Mouse (Mus musculus): ENCODE results near the gene Olfr545. TPM values are rescaled to one million over a fixed set of nuclear protein-coding genes. Genes with fewer than 3 reads are reported as not detected.
A peak's percentile ranks its signal among the peaks of the same experiment; 100 is the strongest.

Olfr545 gene
- polyA plus RNA-seq, 1 experiment from 2014 or later, result 0.17 TPM

GRCm38 (mm10) chr7:102467566-102467965 lies 31.8 kb downstream of the Olfr545 start:
- H3K4me3 ChIP-seq (replicated peaks; ENCODE audit: low read length), result no peak overlapping the region
- H3K36me3 ChIP-seq (ENCODE audit: control insufficient read depth, insufficient read depth, low read length), result peaks cover 35% of the 10 kb centered on the region
- no peaks in the 10 kb centered on the region for H3K27me3 ChIP-seq (ENCODE audit: control insufficient read depth, insufficient read depth, low read length)
- H3K9ac ChIP-seq (ENCODE audit: low read length), result no peak overlapping the region
- H3K4me1 ChIP-seq (ENCODE audit: control insufficient read depth, insufficient read depth, low read length), result no peaks in the 10 kb centered on the region
- H3K9me3 ChIP-seq (replicated peaks; ENCODE audit: control insufficient read depth, low read length), result no peaks in the 10 kb centered on the region
- ATAC-seq (ENCODE audit: insufficient read depth, low FRiP score), result no peak
- no peak overlapping the region for H3K27ac ChIP-seq (ENCODE audit: low read length)
- H3K4me2 ChIP-seq (ENCODE audit: low read depth, low read length), result no peak overlapping the region
- WGBS, result 85% methylated on average over 8 of the region's 8 CpGs

DNA sequence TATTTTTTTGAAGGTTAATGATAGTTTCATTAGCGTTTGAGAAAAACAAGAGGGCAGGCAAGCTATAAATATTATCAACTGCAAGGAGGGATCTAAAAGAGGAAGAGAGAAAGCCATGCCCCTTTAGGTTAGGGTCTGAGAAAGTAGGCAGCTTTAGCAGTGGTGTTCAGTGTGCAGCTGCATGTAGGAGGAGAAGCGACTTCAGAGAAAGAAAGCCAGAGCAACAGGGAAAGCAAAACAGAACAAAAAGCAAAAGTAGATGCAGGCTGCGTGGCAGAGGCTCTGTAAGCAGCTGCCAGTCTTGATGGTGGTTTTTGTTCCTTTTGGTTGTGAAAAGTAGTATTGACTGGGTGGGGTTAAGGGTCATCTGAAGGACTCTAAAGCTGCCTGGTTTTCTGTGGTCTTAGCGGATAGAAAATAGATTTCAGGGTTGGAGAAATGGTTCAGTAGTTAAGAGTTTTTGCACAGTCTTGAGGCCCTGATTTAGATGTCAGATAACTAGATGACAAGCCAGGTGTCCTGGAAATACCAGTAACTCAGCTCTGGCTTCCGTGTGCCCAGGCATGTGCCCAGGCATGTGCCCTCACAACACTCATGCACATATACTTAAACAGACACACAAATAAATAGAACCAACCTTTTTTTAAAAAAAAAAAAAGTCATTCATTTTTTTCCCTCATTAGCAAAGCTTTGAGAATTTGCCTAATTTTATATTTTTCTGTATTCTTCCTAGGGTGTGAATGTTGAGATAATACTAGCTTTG lies 40.6 kb downstream of the Olfr545 start:
- no peak overlapping the region for H3K9ac ChIP-seq (ENCODE audit: low read length)
- H3K36me3 ChIP-seq (ENCODE audit: control insufficient read depth, insufficient read depth, low read length), result peaks cover 30% of the 10 kb centered on the region
- H3K4me2 ChIP-seq (ENCODE audit: low read depth, low read length), result no peak overlapping the region
- no peaks in the 10 kb centered on the region for H3K4me1 ChIP-seq (ENCODE audit: control insufficient read depth, insufficient read depth, low read length)
- H3K27ac ChIP-seq (ENCODE audit: low read length), result no peak overlapping the region
- 87% methylated on average over 5 of the region's 5 CpGs for WGBS
- ATAC-seq (ENCODE audit: insufficient read depth, low FRiP score), result no peak
- H3K4me3 ChIP-seq (replicated peaks; ENCODE audit: low read length), result no peak overlapping the region
- H3K9me3 ChIP-seq (replicated peaks; ENCODE audit: control insufficient read depth, low read length), result no peaks in the 10 kb centered on the region
- no peaks in the 10 kb centered on the region for H3K27me3 ChIP-seq (ENCODE audit: control insufficient read depth, insufficient read depth, low read length)

GRCm38 (mm10) chr7:102446438-102446837 lies 52.9 kb downstream of the Olfr545 start:
- ATAC-seq (ENCODE audit: insufficient read depth, low FRiP score), result no peak
- Histone ChIP-seq H3K4me3 (replicated peaks; ENCODE audit: low read length) (no peak overlapping the region), H3K9me3 (replicated peaks; ENCODE audit: control insufficient read depth, low read length) (no peaks in the 10 kb centered on the region), H3K27ac (ENCODE audit: low read length) (no peak overlapping the region), H3K36me3 (ENCODE audit: control insufficient read depth, insufficient read depth, low read length) (peaks cover 23% of the 10 kb centered on the region), H3K27me3 (ENCODE audit: control insufficient read depth, insufficient read depth, low read length) (no peaks in the 10 kb centered on the region), H3K9ac (ENCODE audit: low read length) (no peak overlapping the region), H3K4me1 (ENCODE audit: control insufficient read depth, insufficient read depth, low read length) (peaks cover 8% of the 10 kb centered on the region), H3K4me2 (ENCODE audit: low read depth, low read length) (no peak overlapping the region)
- WGBS, result 89% methylated on average over 9 of the region's 9 CpGs

GRCm38 (mm10) chr7:102444301-102444700 lies 55.1 kb downstream of the Olfr545 start:
- no peak overlapping the region for H3K9ac ChIP-seq (ENCODE audit: low read length)
- no peak for ATAC-seq (ENCODE audit: insufficient read depth, low FRiP score)
- no peak overlapping the region for H3K4me3 ChIP-seq (replicated peaks; ENCODE audit: low read length)
- no peak overlapping the region for H3K27ac ChIP-seq (ENCODE audit: low read length)
- H3K4me2 ChIP-seq (ENCODE audit: low read depth, low read length), result peak overlapping the region; percentile 24; the same call in 1 of the 2 replicates
- H3K36me3 ChIP-seq (ENCODE audit: control insufficient read depth, insufficient read depth, low read length), result peaks cover 13% of the 10 kb centered on the region
- H3K4me1 ChIP-seq (ENCODE audit: control insufficient read depth, insufficient read depth, low read length), result peaks cover 11% of the 10 kb centered on the region
- H3K9me3 ChIP-seq (replicated peaks; ENCODE audit: control insufficient read depth, low read length), result no peaks in the 10 kb centered on the region
- 57% methylated on average over 2 of the region's 2 CpGs for WGBS
- H3K27me3 ChIP-seq (ENCODE audit: control insufficient read depth, insufficient read depth, low read length), result no peaks in the 10 kb centered on the region

DNA sequence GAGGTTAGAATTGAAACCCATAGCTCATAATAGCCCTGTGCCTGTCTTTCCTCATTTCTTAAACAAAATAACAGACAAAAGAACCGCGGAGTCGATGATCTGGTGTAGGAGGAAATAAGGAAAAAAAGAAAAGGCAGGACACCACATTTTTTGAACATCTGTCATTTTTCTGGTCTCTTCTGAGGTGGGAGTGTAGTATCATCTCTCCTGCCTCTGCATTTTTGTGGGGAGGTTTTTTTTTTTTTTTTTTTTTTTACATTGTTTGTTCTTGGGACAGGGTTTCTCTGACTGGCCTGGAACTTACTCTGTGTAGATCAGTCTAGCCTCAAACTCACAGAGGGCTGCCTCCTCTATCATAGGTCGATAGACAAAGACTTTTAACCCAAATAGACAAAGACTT lies 56.9 kb downstream of the Olfr545 start:
- peaks cover 9% of the 10 kb centered on the region for H3K36me3 ChIP-seq (ENCODE audit: control insufficient read depth, insufficient read depth, low read length)
- peak overlapping the region; percentile 92 for H3K9ac ChIP-seq (ENCODE audit: low read length)
- no peaks in the 10 kb centered on the region for H3K9me3 ChIP-seq (replicated peaks; ENCODE audit: control insufficient read depth, low read length)
- no peaks in the 10 kb centered on the region for H3K27me3 ChIP-seq (ENCODE audit: control insufficient read depth, insufficient read depth, low read length)
- no peak for ATAC-seq (ENCODE audit: insufficient read depth, low FRiP score)
- H3K4me2 ChIP-seq (ENCODE audit: low read depth, low read length), result peak overlapping the region; percentile 81
- WGBS, result 2% methylated on average over 4 of the region's 4 CpGs
- peaks cover 11% of the 10 kb centered on the region for H3K4me1 ChIP-seq (ENCODE audit: control insufficient read depth, insufficient read depth, low read length)
- H3K27ac ChIP-seq (ENCODE audit: low read length), result peak overlapping the region; percentile 86
- peak overlapping the region; percentile 90 for H3K4me3 ChIP-seq (replicated peaks; ENCODE audit: low read length)

GRCm38 (mm10) chr7:102441657-102442391 lies 57.5 kb downstream of the Olfr545 start, which contains the start of gene Rrm1:
Rrm1 (plus strand) TSS chr7:102441695.
- H3K9me3 ChIP-seq (replicated peaks; ENCODE audit: control insufficient read depth, low read length), result no peaks in the 10 kb centered on the region
- ATAC-seq (ENCODE audit: insufficient read depth, low FRiP score), result peak; percentile 99
- H3K36me3 ChIP-seq (ENCODE audit: control insufficient read depth, insufficient read depth, low read length), result peaks cover 4% of the 10 kb centered on the region
- H3K4me1 ChIP-seq (ENCODE audit: control insufficient read depth, insufficient read depth, low read length), result peaks cover 11% of the 10 kb centered on the region
- peak within 1 kb of the TSS; percentile 86 for H3K27ac ChIP-seq (ENCODE audit: low read length)
- H3K4me3 ChIP-seq (replicated peaks; ENCODE audit: low read length), result peak within 1 kb of the TSS; percentile 90
- H3K4me2 ChIP-seq (ENCODE audit: low read depth, low read length), result peak within 1 kb of the TSS; percentile 81
- under 1% methylated on average over 54 of the region's 56 CpGs for WGBS
- no peaks in the 10 kb centered on the region for H3K27me3 ChIP-seq (ENCODE audit: control insufficient read depth, insufficient read depth, low read length)
- H3K9ac ChIP-seq (ENCODE audit: low read length), result peak within 1 kb of the TSS; percentile 92

Other genes starting within 250 kb of the Olfr545 start
- 62.0 and 68.0 TPM in 2 replicates for gene Rhog, start 243.5 kb downstream of the Olfr545 start, polyA plus RNA-seq (2015; fragmentation: Nextera tagmentation; extraction: Ambion mirVana)
- 33.7 and 36.1 TPM in 2 replicates for gene Stim1, start 231.8 kb downstream of the Olfr545 start, polyA plus RNA-seq (2015; fragmentation: Nextera tagmentation; extraction: Ambion mirVana)
- 131 and 137 TPM in 2 replicates for gene Rrm1, start 57.9 kb downstream of the Olfr545 start, polyA plus RNA-seq (2015; fragmentation: Nextera tagmentation; extraction: Ambion mirVana)
- gene Olfr543, start 17.9 kb downstream of the Olfr545 start, polyA plus RNA-seq (2015; fragmentation: Nextera tagmentation; extraction: Ambion mirVana), result 0.30 and 0.54 TPM in 2 replicates
- 0.04 and 0.07 TPM in 2 replicates for gene Olfr544, start 11.3 kb downstream of the Olfr545 start, polyA plus RNA-seq (2015; fragmentation: Nextera tagmentation; extraction: Ambion mirVana)
- not detected in 2 replicates for gene Olfr547, start 35.2 kb upstream of the Olfr545 start, polyA plus RNA-seq (2015; fragmentation: Nextera tagmentation; extraction: Ambion mirVana)
- not detected in 2 replicates for gene Olfr548-ps1, start 41.3 kb upstream of the Olfr545 start, polyA plus RNA-seq (2015; fragmentation: Nextera tagmentation; extraction: Ambion mirVana)
- gene Olfr549, start 50.3 kb upstream of the Olfr545 start, polyA plus RNA-seq (2015; fragmentation: Nextera tagmentation; extraction: Ambion mirVana), result not detected in 2 replicates
- gene Trim21, start 65.9 kb upstream of the Olfr545 start, polyA plus RNA-seq (2015; fragmentation: Nextera tagmentation; extraction: Ambion mirVana), result 0.26 and 0.58 TPM in 2 replicates
- gene Olfr550, start 71.9 kb upstream of the Olfr545 start, polyA plus RNA-seq (2015; fragmentation: Nextera tagmentation; extraction: Ambion mirVana), result not detected in 2 replicates
- not detected in 2 replicates for gene Olfr551, start 92.3 kb upstream of the Olfr545 start, polyA plus RNA-seq (2015; fragmentation: Nextera tagmentation; extraction: Ambion mirVana)
- gene Olfr552, start 98.2 kb upstream of the Olfr545 start, polyA plus RNA-seq (2015; fragmentation: Nextera tagmentation; extraction: Ambion mirVana), result not detected in 2 replicates
- not detected in 2 replicates for gene Olfr553, start 118.6 kb upstream of the Olfr545 start, polyA plus RNA-seq (2015; fragmentation: Nextera tagmentation; extraction: Ambion mirVana)
- gene Olfr554, start 138.9 kb upstream of the Olfr545 start, polyA plus RNA-seq (2015; fragmentation: Nextera tagmentation; extraction: Ambion mirVana), result not detected in 2 replicates
- not detected in 2 replicates for gene Olfr555, start 159.2 kb upstream of the Olfr545 start, polyA plus RNA-seq (2015; fragmentation: Nextera tagmentation; extraction: Ambion mirVana)
- not detected in 2 replicates for gene Olfr556, start 165.3 kb upstream of the Olfr545 start, polyA plus RNA-seq (2015; fragmentation: Nextera tagmentation; extraction: Ambion mirVana)
- gene Trim68, start 187.8 kb upstream of the Olfr545 start, polyA plus RNA-seq (2015; fragmentation: Nextera tagmentation; extraction: Ambion mirVana), result 15.7 and 16.5 TPM in 2 replicates
- not detected in 2 replicates for gene Olfr557, start 196.3 kb upstream of the Olfr545 start, polyA plus RNA-seq (2015; fragmentation: Nextera tagmentation; extraction: Ambion mirVana)
- 0.45 and 0.75 TPM in 2 replicates for gene Olfr558, start 202.6 kb upstream of the Olfr545 start, polyA plus RNA-seq (2015; fragmentation: Nextera tagmentation; extraction: Ambion mirVana)
- gene Olfr33, start 219.5 kb upstream of the Olfr545 start, polyA plus RNA-seq (2015; fragmentation: Nextera tagmentation; extraction: Ambion mirVana), result not detected in 2 replicates
- gene Olfr559, start 227.9 kb upstream of the Olfr545 start, polyA plus RNA-seq (2015; fragmentation: Nextera tagmentation; extraction: Ambion mirVana), result not detected in 2 replicates

All from stomach, embryonic 16.5 days (tissue).